Mouse (Mus musculus) CH12.LX (cell line): ENCODE results near the gene Cryz.

Source experiments
- CHD2 ChIP-seq: IDR thresholded peaks from 2 replicates; pipeline ENCODE4 v1.6.1; 2011; ENCODE audit warnings: low read length, improper control_type of control experiment
- CTCF ChIP-seq, 2 experiments: IDR thresholded peaks in 1 of 2; conservative IDR thresholded peaks in 1 of 2; 2 replicates each; pipeline ENCODE4 v1.5.1; 2011 to 2012; ENCODE audit warnings: low read depth in 2 of 2, low read length in 2 of 2, improper control_type of control experiment in 1 of 2, inconsistent platforms in 1 of 2, mild to moderate bottlenecking in 1 of 2, moderate library complexity in 1 of 2
- E2F4 ChIP-seq: IDR thresholded peaks from 2 replicates; pipeline ENCODE4 v1.6.1; 2011; ENCODE audit warnings: low read depth, low read length, improper control_type of control experiment; ENCODE audit not compliant: insufficient replicate concordance
- ELF1 ChIP-seq: IDR thresholded peaks from 2 replicates; pipeline ENCODE4 v1.6.1; 2014; ENCODE audit warnings: low read depth, mild to moderate bottlenecking, inconsistent platforms, low read length, improper control_type of control experiment
- EP300 ChIP-seq: IDR thresholded peaks from 2 replicates; pipeline ENCODE4 v1.6.1; 2011; ENCODE audit warnings: low read length, improper control_type of control experiment
- MAX ChIP-seq: IDR thresholded peaks from 2 replicates; pipeline ENCODE4 v1.6.1; 2011; ENCODE audit warnings: low read length, improper control_type of control experiment
- MXI1 ChIP-seq: IDR thresholded peaks from 2 replicates; pipeline ENCODE4 v1.6.1; 2011; ENCODE audit warnings: mild to moderate bottlenecking, low read depth, low read length, improper control_type of control experiment
- POLR2A ChIP-seq: IDR thresholded peaks from 2 replicates; pipeline ENCODE4 v1.6.1; 2011; ENCODE audit warnings: low read depth, mild to moderate bottlenecking, improper control_type of control experiment, low read length
- RAD21 ChIP-seq: IDR thresholded peaks from 2 replicates; pipeline ENCODE4 v1.6.1; 2011; ENCODE audit warnings: low read depth, mild to moderate bottlenecking, low read length, improper control_type of control experiment, moderate library complexity
- ZNF384 ChIP-seq: IDR thresholded peaks from 2 replicates; pipeline ENCODE4 v1.6.1; 2012; ENCODE audit warnings: low read depth, low read length, improper control_type of control experiment, inconsistent platforms

DNA sequence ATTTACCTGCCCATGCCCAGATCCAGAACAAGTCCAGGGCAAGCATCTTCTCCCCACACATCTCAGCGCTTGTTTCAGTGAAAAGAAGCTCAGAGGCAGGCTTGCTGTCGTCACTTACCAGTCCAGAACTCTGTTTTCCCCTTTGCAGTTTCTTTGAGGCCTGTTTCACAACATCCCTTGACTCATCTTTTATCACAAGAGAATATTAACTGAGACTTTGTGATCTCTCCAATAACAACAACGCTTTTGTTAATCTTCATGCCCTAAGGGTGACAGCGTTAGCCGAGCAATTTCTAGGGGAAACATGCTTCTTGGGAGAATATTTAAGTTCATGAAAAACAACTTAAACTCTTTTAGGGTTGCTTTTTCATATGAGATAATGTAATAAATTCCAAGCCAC lies 59.2 kb downstream of the Cryz start:
- TF ChIP-seq MXI1 (no peak), CTCF (conservative IDR thresholded peaks at IDR 0.05 in 1 of 2, IDR thresholded peaks at IDR 0.05 in 1 of 2; ENCODE audit: low read depth in 2 of 2, low read length in 2 of 2) (no peak), E2F4 (no peak), POLR2A (no peak), ELF1 (no peak), RAD21 (no peak), CHD2 (no peak), ZNF384 (no peak), MAX (no peak), EP300 (no peak)
